Mouse (Mus musculus) limb, embryonic 12.5 days (tissue): Measurements from ENCODE around the gene Gnao1. TPM values are rescaled to one million over a fixed set of nuclear protein-coding genes. Genes with fewer than 3 reads are reported as not detected.

Experiments used
- ATAC-seq: fragments of 200-750 bp; cut with Nextera tagmentation; 2 replicates; pipeline ENCODE4 v1.8.0; 2017; ENCODE audit warnings: low read depth, moderate TSS enrichment; ENCODE audit not compliant: insufficient number of reproducible peaks, insufficient read depth, low FRiP score, low TSS enrichment
- H3K27ac ChIP-seq: fragments of 300-500 bp; sonication (generic); 2 replicates; pipeline ENCODE4 v1.5.1; 2016; ENCODE audit warnings: mild to moderate bottlenecking, moderate library complexity
- H3K27me3 ChIP-seq: fragments of 300-500 bp; sonication (generic); 2 replicates; pipeline ENCODE4 v1.6.1; 2016; ENCODE audit warnings: mild to moderate bottlenecking, moderate library complexity
- H3K36me3 ChIP-seq: fragments of 300-500 bp; sonication (generic); 2 replicates; pipeline ENCODE4 v1.6.1; 2016; ENCODE audit warnings: mild to moderate bottlenecking, moderate library complexity
- H3K4me1 ChIP-seq: fragments of 300-500 bp; sonication (generic); replicated peaks from 2 replicates; pipeline ENCODE4 v1.6.1; 2016
- H3K4me2 ChIP-seq: fragments of 300-500 bp; sonication (generic); 2 replicates; pipeline ENCODE4 v1.6.1; 2016; ENCODE audit warnings: mild to moderate bottlenecking, moderate library complexity
- H3K4me3 ChIP-seq: fragments of 300-500 bp; sonication (generic); replicated peaks from 2 replicates; pipeline ENCODE4 v1.5.1; 2016; ENCODE audit warnings: mild to moderate bottlenecking
- H3K9ac ChIP-seq: fragments of 300-500 bp; sonication (generic); replicated peaks from 2 replicates; pipeline ENCODE4 v1.6.1; 2016; ENCODE audit warnings: mild to moderate bottlenecking, moderate library complexity
- H3K9me3 ChIP-seq: fragments of 300-500 bp; sonication (generic); 2 replicates; pipeline ENCODE4 v1.6.1; 2016; ENCODE audit warnings: mild to moderate bottlenecking, moderate library complexity
- WGBS: fragments of 180-500 bp; shearing (Covaris S2); methylation state at CpG from one replicate; pipeline ENCODE4 v1.1.7; 2016; 5-methylcytosine and 5-hydroxymethylcytosine counted together
- polyA plus RNA-seq: library from polyadenylated mRNA; unstranded; fragments of >200 nt; fragmentation: Nextera tagmentation; extraction: Ambion mirVana; gene quantifications from 2 replicates; pipeline ENCODE4 v1.2.1, GENCODE M21; 2016

Gene Gnao1
- polyA plus RNA-seq, 1 experiment from 2014 or later = 2.6 TPM

GRCm38 (mm10) chr8:93817366-93817765, 7.6 kb downstream of the Gnao1 start:
- WGBS = 97% methylated on average over 1 of the region's 1 CpGs

DNA sequence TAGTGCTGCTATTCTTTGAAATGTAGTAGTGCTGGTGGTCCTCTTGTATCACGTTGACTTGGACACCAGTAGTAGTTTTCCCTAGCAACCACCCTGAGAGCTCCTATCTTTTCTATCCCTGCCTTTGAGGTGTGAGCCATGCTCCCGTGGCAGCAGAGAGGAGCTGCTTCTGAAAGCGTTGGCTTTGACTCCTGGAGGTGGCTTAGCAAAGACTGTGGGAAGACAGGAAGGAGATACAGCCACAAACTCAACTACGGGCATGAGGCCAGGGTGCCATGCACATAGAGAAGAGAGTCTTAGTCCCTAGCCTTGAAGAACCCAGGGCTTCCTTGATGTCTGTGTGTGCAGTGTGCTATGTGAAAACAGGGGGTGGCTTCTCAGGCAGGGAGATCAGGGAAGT, 10.2 kb downstream of the Gnao1 start:
- Histone ChIP-seq H3K4me3 (no peak overlapping the region), H3K4me2 (no peak overlapping the region), H3K27ac (no peak overlapping the region), H3K36me3 (no peaks in the 10 kb centered on the region), H3K4me1 (peaks cover 5% of the 10 kb centered on the region; the same call in 1 of the 2 replicates), H3K9ac (no peak overlapping the region), H3K9me3 (no peaks in the 10 kb centered on the region), H3K27me3 (peaks cover under 1% of the 10 kb centered on the region; the same call in 1 of the 2 replicates)
- 78% methylated on average over 4 of the region's 4 CpGs for WGBS
- ATAC-seq = no peak

More at GRCm38 (mm10) chr8:93817366-93817765, 7.6 kb downstream of the Gnao1 start:
- H3K36me3 ChIP-seq = no peaks in the 10 kb centered on the region
- no peak overlapping the region for H3K9ac ChIP-seq
- no peak for ATAC-seq
- no peak overlapping the region for H3K4me2 ChIP-seq
- no peaks in the 10 kb centered on the region for H3K9me3 ChIP-seq
- H3K27ac ChIP-seq = no peak overlapping the region
- H3K4me1 ChIP-seq = peaks cover 23% of the 10 kb centered on the region
- H3K27me3 ChIP-seq = peaks cover 19% of the 10 kb centered on the region
- H3K4me3 ChIP-seq = no peak overlapping the region

GRCm38 (mm10) chr8:93821327-93821726, 11.6 kb downstream of the Gnao1 start:
- Histone ChIP-seq H3K36me3 (no peaks in the 10 kb centered on the region), H3K4me3 (no peak overlapping the region), H3K27ac (no peak overlapping the region), H3K9ac (no peak overlapping the region), H3K4me2 (no peak overlapping the region), H3K9me3 (no peaks in the 10 kb centered on the region), H3K27me3 (no peaks in the 10 kb centered on the region), H3K4me1 (peaks cover 5% of the 10 kb centered on the region; the same call in 1 of the 2 replicates)
- ATAC-seq = no peak
- WGBS = 90% methylated on average over 7 of the region's 7 CpGs

GRCm38 (mm10) chr8:93825317-93825716, 15.6 kb downstream of the Gnao1 start:
- Histone ChIP-seq H3K27me3 (no peaks in the 10 kb centered on the region), H3K4me3 (no peak overlapping the region), H3K4me2 (no peak overlapping the region), H3K4me1 (peaks cover 3% of the 10 kb centered on the region; the same call in 1 of the 2 replicates), H3K36me3 (no peaks in the 10 kb centered on the region), H3K9me3 (no peaks in the 10 kb centered on the region), H3K27ac (no peak overlapping the region), H3K9ac (no peak overlapping the region)
- no peak for ATAC-seq
- WGBS = 64% methylated on average over 4 of the region's 4 CpGs

DNA sequence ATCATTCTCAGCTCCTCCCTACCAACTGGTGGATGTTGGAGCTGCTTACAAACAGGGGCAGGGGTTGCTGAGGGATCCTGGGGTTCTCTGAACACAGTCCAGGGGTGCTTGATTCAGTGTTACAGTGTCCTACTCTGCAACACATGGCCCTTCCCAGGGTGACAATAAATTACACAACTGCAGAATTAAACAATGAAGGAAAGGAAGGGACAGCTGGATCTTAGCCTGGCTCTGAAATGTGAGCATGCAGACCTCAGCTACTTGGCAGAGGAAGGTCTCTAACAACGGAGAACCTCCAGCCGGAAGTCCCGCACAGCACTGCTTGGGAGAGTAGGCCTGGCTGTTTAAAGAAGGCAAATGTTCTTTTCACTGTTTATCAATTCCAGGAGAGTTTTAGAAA, 20.9 kb downstream of the Gnao1 start:
- 66% methylated on average over 3 of the region's 3 CpGs for WGBS
- no peak for ATAC-seq
- H3K27me3 ChIP-seq = no peaks in the 10 kb centered on the region
- H3K4me1 ChIP-seq = 0 out of 2 replicates have a peak, but pooled peaks cover 3% of the 10 kb centered on the region
- no peak overlapping the region for H3K27ac ChIP-seq
- no peaks in the 10 kb centered on the region for H3K9me3 ChIP-seq
- no peak overlapping the region for H3K4me3 ChIP-seq
- H3K4me2 ChIP-seq = no peak overlapping the region
- no peaks in the 10 kb centered on the region for H3K36me3 ChIP-seq
- no peak overlapping the region for H3K9ac ChIP-seq

- 74% methylated on average over 5 of the region's 5 CpGs for WGBS
- Histone ChIP-seq H3K4me2 (no peak overlapping the region), H3K9me3 (no peaks in the 10 kb centered on the region), H3K9ac (no peak overlapping the region), H3K4me1 (peaks cover 14% of the 10 kb centered on the region), H3K27me3 (no peaks in the 10 kb centered on the region), H3K36me3 (no peaks in the 10 kb centered on the region), H3K27ac (no peak overlapping the region), H3K4me3 (no peak overlapping the region)
- ATAC-seq = no peak
Measured at GRCm38 (mm10) chr8:93835771-93836170, 26.0 kb downstream of the Gnao1 start.

DNA sequence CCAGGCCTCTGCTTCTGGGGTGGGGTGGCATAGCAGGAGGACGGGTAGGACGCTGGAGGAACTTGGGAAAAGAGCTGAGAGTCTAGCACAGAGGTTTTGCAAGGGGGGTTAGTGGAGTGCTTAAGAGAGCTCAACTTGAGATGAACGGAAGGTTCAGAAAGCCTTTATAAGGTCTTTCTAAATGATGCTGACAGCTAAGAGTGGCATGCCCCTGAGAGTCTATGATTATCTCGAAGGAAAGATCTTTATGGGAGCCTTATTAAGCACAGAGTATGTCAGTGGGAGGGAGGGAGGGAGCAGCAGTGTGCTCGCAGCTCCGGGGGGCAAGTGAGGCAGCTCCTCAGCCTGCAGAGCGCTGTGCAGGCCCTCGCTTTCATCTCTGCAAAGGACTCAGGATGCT, 29.3 kb downstream of the Gnao1 start:
- Histone ChIP-seq H3K36me3 (no peaks in the 10 kb centered on the region), H3K27ac (no peak overlapping the region)
- no peak for ATAC-seq

DNA sequence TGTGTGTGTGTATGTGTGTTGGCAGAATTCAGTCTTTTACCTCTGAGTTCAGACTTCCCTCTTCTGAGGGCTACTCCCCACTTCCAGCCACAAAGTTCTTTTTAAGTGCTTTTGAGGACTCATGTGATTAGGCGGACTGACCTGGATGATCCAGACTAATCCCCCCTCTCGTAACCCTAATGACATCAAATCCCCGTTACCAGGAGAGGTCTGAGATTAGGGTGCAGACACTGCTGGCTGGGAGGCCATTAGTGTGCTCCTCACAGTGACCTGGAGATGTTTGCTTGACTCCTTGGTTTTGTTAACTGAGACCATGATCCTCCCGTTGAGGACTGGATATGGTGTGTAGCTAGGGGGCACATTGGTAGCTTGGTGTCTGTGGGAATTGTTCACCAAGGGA, 30.7 kb downstream of the Gnao1 start:
- no peak overlapping the region for H3K4me2 ChIP-seq
- no peak overlapping the region for H3K4me3 ChIP-seq
- H3K4me1 ChIP-seq = peaks cover 22% of the 10 kb centered on the region
- 45% methylated on average over 4 of the region's 4 CpGs for WGBS
- H3K9ac ChIP-seq = no peak overlapping the region
- no peaks in the 10 kb centered on the region for H3K9me3 ChIP-seq
- H3K27ac ChIP-seq = no peak overlapping the region
- no peak for ATAC-seq
- peaks cover 5% of the 10 kb centered on the region; the same call in 1 of the 2 replicates for H3K27me3 ChIP-seq
- H3K36me3 ChIP-seq = no peaks in the 10 kb centered on the region

More for the DNA sequence above, 29.3 kb downstream of the Gnao1 start:
- no peak overlapping the region for H3K9ac ChIP-seq
- WGBS = 25% methylated on average over 8 of the region's 8 CpGs
- no peak overlapping the region for H3K4me3 ChIP-seq
- peaks cover 5% of the 10 kb centered on the region; the same call in 1 of the 2 replicates for H3K27me3 ChIP-seq
- H3K4me1 ChIP-seq = peaks cover 22% of the 10 kb centered on the region
- no peak overlapping the region for H3K4me2 ChIP-seq
- H3K9me3 ChIP-seq = no peaks in the 10 kb centered on the region

DNA sequence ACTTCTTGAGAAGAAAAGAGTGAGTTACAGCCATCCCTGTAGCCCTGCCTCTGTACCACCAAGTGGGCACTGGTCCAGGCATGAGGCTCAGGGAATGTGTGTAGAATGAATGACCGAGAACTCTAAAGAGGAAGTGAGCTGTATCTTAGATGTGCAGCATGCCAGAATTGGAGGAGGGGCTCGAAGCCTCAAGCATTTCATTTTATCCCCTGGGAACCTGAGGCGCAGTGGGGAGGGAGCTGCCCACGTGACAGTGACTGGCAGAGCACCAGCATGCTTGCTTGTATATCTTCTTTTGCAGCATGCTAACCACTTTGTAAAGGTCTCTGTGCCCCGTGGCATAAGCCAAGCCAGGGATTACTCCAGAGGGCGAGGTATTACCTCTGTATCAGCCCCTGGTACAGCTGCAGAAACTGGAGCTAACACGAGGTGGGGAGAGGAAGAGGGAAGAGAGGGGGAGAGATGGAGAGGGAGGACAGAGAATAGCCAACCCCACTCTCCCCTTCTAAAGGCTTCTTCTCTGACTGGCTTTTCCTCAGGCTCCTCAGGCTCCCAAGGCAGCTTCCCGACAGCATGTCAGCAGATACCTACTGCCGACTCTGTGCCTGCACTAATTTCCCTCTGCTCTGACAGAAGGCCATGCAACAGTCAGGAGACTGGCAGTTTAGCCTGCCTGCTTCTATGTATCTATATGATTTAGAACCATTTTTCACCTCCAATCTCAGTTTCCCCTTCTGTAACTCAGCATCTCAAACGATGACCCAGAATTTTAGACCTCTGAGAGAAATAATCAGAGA, 31.4 kb downstream of the Gnao1 start:
- peaks cover 22% of the 10 kb centered on the region for H3K4me1 ChIP-seq
- H3K27me3 ChIP-seq = peaks cover 5% of the 10 kb centered on the region; the same call in 1 of the 2 replicates
- no peak overlapping the region for H3K27ac ChIP-seq
- H3K36me3 ChIP-seq = no peaks in the 10 kb centered on the region
- ATAC-seq = no peak
- no peak overlapping the region for H3K4me3 ChIP-seq
- H3K9me3 ChIP-seq = no peaks in the 10 kb centered on the region
- WGBS = 45% methylated on average over 10 of the region's 10 CpGs
- no peak overlapping the region for H3K4me2 ChIP-seq
- H3K9ac ChIP-seq = no peak overlapping the region

DNA sequence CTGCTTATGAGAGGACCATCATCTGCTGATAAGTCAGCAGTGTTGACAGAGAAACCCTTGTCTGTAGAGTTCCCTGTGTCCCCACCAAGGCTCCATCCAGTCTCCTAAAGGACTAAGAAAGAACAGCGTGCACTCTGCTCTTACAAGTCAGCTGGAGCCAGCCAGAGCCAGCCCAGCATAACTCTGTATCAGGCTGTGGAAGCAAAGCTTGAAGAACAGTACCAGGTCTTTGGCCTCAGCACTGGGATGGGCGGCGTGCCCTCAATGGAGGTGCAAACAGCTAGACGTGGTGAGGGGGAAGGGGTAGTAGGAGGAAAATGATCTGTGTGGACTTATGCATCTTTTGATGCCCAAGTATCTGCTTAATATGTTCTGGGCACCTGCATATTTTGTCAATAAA, 32.8 kb downstream of the Gnao1 start:
- H3K4me2 ChIP-seq = no peak overlapping the region
- ATAC-seq = no peak
- 93% methylated on average over 4 of the region's 4 CpGs for WGBS

GRCm38 (mm10) chr8:93843858-93844502, 34.2 kb downstream of the Gnao1 start:
- 47% methylated on average over 12 of the region's 12 CpGs for WGBS

More for the DNA sequence above, 32.8 kb downstream of the Gnao1 start:
- Histone ChIP-seq H3K4me1 (peaks cover 22% of the 10 kb centered on the region), H3K36me3 (no peaks in the 10 kb centered on the region), H3K27ac (no peak overlapping the region), H3K4me3 (no peak overlapping the region), H3K27me3 (peaks cover 5% of the 10 kb centered on the region; the same call in 1 of the 2 replicates), H3K9me3 (no peaks in the 10 kb centered on the region), H3K9ac (no peak overlapping the region)

More at GRCm38 (mm10) chr8:93843858-93844502, 34.2 kb downstream of the Gnao1 start:
- Histone ChIP-seq H3K9ac (no peak overlapping the region), H3K27me3 (peaks cover 5% of the 10 kb centered on the region; the same call in 1 of the 2 replicates), H3K4me2 (no peak overlapping the region), H3K27ac (no peak overlapping the region), H3K9me3 (no peaks in the 10 kb centered on the region), H3K4me1 (peaks cover 10% of the 10 kb centered on the region), H3K4me3 (no peak overlapping the region), H3K36me3 (no peaks in the 10 kb centered on the region)
- no peak for ATAC-seq
